Mouse (Mus musculus): ENCODE measurements around the gene Poc1b. TPM values are rescaled to one million over a fixed set of nuclear protein-coding genes. Genes with fewer than 3 reads are reported as not detected.

Gene Poc1b
- polyA plus RNA-seq, 1 experiment from 2014 or later = 15.8 TPM

DNA sequence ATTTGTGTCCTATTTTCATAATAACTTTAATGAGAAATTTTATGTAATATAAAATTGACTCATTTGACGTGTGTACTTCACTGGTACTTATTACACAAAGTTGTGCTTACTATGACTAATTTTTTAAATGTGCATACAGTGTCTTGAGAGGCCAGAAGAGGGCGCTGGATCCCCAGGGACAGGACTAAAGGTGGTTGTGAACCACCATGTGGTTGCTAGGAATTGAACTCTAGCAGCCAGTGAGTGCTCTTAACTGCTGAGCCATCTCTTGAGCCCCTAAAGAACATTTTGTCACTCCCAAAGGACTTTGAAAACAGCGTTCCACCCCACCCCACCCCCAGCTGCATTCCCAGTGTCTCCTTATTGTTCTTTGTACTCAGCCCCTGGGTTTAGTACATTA, 84.0 kb downstream of the Poc1b start:
- peak; percentile 80 for TF ChIP-seq CTCF (IDR thresholded peaks at IDR 0.05; ENCODE audit: low read depth)
- Histone ChIP-seq H3K4me2 (ENCODE audit: low read length) (no peak overlapping the region), H3K4me1 (replicated peaks; ENCODE audit: insufficient read depth, low read length) (no peaks in the 10 kb centered on the region), H3K9ac (ENCODE audit: low read depth, low read length) (no peak overlapping the region), H3K27me3 (ENCODE audit: insufficient read depth, low read length) (no peaks in the 10 kb centered on the region), H3K9me3 (replicated peaks; ENCODE audit: low read length) (no peaks in the 10 kb centered on the region), H3K27ac (no peak overlapping the region), H3K36me3 (ENCODE audit: insufficient read depth, low read length) (no peaks in the 10 kb centered on the region), H3K4me3 (replicated peaks; ENCODE audit: low read depth, low read length) (no peak overlapping the region)
- no peak for ATAC-seq (replicated peaks; ENCODE audit: low FRiP score, low read depth)
- WGBS = 54% methylated on average over 3 of the region's 3 CpGs
- DNase-seq (ENCODE audit: low spot score) = peak; percentile 52

DNA sequence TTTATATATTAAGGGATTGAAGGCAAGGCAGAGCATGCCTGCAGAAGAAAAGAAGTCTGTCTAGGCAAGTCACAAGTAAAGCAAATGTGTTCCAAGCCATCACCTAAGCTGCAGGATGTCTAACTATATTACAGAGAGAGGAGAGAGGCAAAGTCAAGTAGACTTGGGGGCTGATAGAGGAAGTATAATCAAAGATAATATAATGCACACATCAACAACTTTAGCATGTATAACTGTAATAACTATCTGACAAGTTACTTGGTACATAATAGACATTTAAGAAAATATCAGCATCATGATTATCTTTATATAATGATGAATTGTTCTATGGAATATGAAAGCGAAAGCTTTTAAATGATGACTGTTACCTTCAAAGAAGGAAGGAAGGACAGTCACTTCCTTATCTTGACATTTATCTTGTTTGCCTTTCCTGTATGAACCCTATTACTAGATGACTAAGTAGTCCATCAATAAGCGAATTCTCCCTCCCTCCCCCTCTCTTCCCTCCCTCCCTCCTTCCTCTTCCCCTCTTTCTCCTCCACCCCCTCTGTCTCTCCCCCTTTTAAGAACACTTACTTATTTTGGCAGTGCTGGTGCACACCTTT, 87.7 kb downstream of the Poc1b start:
- no peak overlapping the region for H3K27ac ChIP-seq
- DNase-seq (ENCODE audit: low spot score) (no peak), ATAC-seq (replicated peaks; ENCODE audit: low FRiP score, low read depth) (no peak)
- no peak overlapping the region for H3K4me3 ChIP-seq (replicated peaks; ENCODE audit: low read depth, low read length)
- 0 out of 2 replicates have a peak, but pooled peaks cover 3% of the 10 kb centered on the region for H3K36me3 ChIP-seq (ENCODE audit: insufficient read depth, low read length)
- no peak overlapping the region for H3K9ac ChIP-seq (ENCODE audit: low read depth, low read length)
- no peak for TF ChIP-seq CTCF (IDR thresholded peaks at IDR 0.05; ENCODE audit: low read depth)
- H3K4me2 ChIP-seq (ENCODE audit: low read length) = no peak overlapping the region
- 67% methylated on average over 2 of the region's 2 CpGs for WGBS
- H3K27me3 ChIP-seq (ENCODE audit: insufficient read depth, low read length) = no peaks in the 10 kb centered on the region
- no peaks in the 10 kb centered on the region for H3K9me3 ChIP-seq (replicated peaks; ENCODE audit: low read length)
- no peaks in the 10 kb centered on the region for H3K4me1 ChIP-seq (replicated peaks; ENCODE audit: insufficient read depth, low read length)

DNA sequence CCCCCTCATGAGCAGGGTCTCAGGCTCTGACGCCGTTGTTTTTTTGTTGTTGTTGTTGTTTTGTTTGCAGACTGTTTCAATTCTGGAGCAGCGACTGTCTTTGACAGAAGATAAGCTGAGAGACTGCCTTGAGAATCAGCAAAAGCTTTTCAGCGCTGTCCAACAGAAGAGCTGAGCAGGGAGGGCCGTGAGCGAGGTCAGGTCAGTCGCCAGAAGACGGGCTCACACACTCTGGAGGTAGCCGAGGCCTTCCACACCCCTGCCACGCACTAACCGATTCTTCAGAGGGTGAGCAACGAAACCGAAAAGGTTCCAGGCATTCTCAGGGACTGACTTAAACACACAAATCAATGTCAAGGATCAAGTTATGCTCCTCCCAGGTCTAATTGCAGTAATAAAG, 89.7 kb downstream of the Poc1b start:
- Histone ChIP-seq H3K36me3 (ENCODE audit: insufficient read depth, low read length) (0 out of 2 replicates have a peak, but pooled peaks cover 3% of the 10 kb centered on the region), H3K9ac (ENCODE audit: low read depth, low read length) (no peak overlapping the region), H3K9me3 (replicated peaks; ENCODE audit: low read length) (no peaks in the 10 kb centered on the region), H3K4me3 (replicated peaks; ENCODE audit: low read depth, low read length) (no peak overlapping the region), H3K4me2 (ENCODE audit: low read length) (no peak overlapping the region), H3K27ac (no peak overlapping the region), H3K27me3 (ENCODE audit: insufficient read depth, low read length) (no peaks in the 10 kb centered on the region), H3K4me1 (replicated peaks; ENCODE audit: insufficient read depth, low read length) (no peaks in the 10 kb centered on the region)
- 52% methylated on average over 13 of the region's 13 CpGs for WGBS
- ATAC-seq (replicated peaks; ENCODE audit: low FRiP score, low read depth) (no peak), DNase-seq (ENCODE audit: low spot score) (no peak)
- no peak for TF ChIP-seq CTCF (IDR thresholded peaks at IDR 0.05; ENCODE audit: low read depth)

DNA sequence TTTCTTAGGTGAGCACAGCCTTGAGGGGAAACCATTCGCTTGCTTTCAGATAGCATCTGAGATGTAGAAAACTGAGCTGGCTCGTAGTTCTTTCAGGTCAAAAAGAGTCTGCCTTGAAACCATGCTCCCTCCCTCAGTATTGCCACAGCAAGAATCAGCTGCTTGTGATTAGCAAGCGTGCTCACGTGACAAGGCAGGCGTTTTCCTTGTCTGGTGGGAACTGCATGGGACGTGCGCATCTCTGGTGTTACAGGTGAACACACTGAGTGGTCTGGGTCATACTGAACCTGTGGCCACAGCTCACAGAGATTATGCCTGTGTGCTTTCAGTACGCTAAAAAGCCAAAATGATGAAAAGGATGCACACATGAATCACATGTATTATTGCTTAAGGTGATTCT, 90.3 kb downstream of the Poc1b start:
- H3K9ac ChIP-seq (ENCODE audit: low read depth, low read length) = no peak overlapping the region
- H3K36me3 ChIP-seq (ENCODE audit: insufficient read depth, low read length) = 0 out of 2 replicates have a peak, but pooled peaks cover 3% of the 10 kb centered on the region
- WGBS = 67% methylated on average over 8 of the region's 8 CpGs
- TF ChIP-seq CTCF (IDR thresholded peaks at IDR 0.05; ENCODE audit: low read depth) = no peak
- ATAC-seq (replicated peaks; ENCODE audit: low FRiP score, low read depth) = no peak
- H3K4me3 ChIP-seq (replicated peaks; ENCODE audit: low read depth, low read length) = no peak overlapping the region
- no peak overlapping the region for H3K4me2 ChIP-seq (ENCODE audit: low read length)
- H3K27ac ChIP-seq = no peak overlapping the region
- no peak for DNase-seq (ENCODE audit: low spot score)
- H3K27me3 ChIP-seq (ENCODE audit: insufficient read depth, low read length) = no peaks in the 10 kb centered on the region
- H3K4me1 ChIP-seq (replicated peaks; ENCODE audit: insufficient read depth, low read length) = no peaks in the 10 kb centered on the region
- H3K9me3 ChIP-seq (replicated peaks; ENCODE audit: low read length) = no peaks in the 10 kb centered on the region

DNA sequence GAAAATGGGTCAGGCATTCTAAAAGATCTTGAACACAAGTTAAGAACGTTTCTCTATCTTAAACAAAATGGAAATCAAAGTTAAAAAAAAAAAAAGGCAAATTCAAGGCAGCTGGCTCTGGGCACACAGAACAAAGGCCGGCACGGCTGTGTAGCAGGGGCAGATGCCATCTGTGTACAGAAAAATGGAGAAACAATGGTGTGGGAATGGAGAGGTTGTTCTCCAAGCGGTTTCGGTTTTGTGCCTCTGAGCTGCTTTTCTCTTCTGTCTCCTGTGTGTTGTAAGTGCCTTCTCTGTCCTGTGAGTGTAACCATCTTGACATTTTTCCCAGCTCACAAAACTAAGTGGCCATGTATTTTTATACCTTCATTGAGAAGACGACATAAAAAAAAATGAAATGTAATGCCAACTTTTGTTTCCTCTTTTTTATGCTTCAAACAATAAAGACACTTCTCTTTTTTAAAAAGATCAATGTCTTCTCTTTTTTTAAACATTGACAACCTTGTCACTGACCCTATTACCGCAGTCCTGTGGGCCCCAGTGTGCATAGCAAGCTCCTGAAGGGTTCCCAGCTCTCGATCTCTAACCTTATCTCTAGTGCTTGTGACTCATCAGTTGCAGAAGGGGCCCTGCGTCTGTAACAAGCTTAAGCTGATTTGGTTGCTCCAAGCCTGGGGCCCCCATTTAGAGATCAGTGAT, 90.9 kb downstream of the Poc1b start:
- H3K9ac ChIP-seq (ENCODE audit: low read depth, low read length) = no peak overlapping the region
- H3K4me3 ChIP-seq (replicated peaks; ENCODE audit: low read depth, low read length) = no peak overlapping the region
- DNase-seq (ENCODE audit: low spot score) (no peak), ATAC-seq (replicated peaks; ENCODE audit: low FRiP score, low read depth) (no peak)
- H3K27me3 ChIP-seq (ENCODE audit: insufficient read depth, low read length) = no peaks in the 10 kb centered on the region
- no peaks in the 10 kb centered on the region for H3K9me3 ChIP-seq (replicated peaks; ENCODE audit: low read length)
- no peaks in the 10 kb centered on the region for H3K4me1 ChIP-seq (replicated peaks; ENCODE audit: insufficient read depth, low read length)
- 86% methylated on average over 9 of the region's 9 CpGs for WGBS
- no peak for TF ChIP-seq CTCF (IDR thresholded peaks at IDR 0.05; ENCODE audit: low read depth)
- 0 out of 2 replicates have a peak, but pooled peaks cover 3% of the 10 kb centered on the region for H3K36me3 ChIP-seq (ENCODE audit: insufficient read depth, low read length)
- no peak overlapping the region for H3K4me2 ChIP-seq (ENCODE audit: low read length)
- H3K27ac ChIP-seq = no peak overlapping the region

DNA sequence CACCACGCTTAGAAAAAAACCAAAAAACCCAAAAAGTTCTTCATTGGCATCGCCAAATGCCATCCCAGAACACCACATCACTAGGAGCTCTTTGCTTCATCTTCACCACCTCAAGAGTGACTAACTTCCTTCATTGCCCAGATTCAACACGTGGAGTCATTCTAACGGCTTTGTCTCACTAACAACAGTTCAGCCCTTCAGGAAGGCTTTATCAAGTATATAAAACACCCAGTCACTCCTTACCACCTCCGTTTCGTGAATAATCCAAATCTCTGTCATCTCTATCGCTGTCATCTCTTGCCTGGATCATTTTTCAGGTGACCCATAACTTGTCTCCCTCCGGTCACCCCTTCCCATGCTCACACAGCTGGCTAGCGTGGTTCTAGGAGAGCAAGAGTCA, 92.1 kb downstream of the Poc1b start:
- H3K9me3 ChIP-seq (replicated peaks; ENCODE audit: low read length) = no peaks in the 10 kb centered on the region
- no peak overlapping the region for H3K27ac ChIP-seq
- ATAC-seq (replicated peaks; ENCODE audit: low FRiP score, low read depth) = no peak
- no peak overlapping the region for H3K9ac ChIP-seq (ENCODE audit: low read depth, low read length)
- 0 out of 2 replicates have a peak, but pooled peaks cover 3% of the 10 kb centered on the region for H3K36me3 ChIP-seq (ENCODE audit: insufficient read depth, low read length)
- H3K27me3 ChIP-seq (ENCODE audit: insufficient read depth, low read length) = no peaks in the 10 kb centered on the region
- WGBS = 89% methylated on average over 9 of the region's 9 CpGs
- H3K4me2 ChIP-seq (ENCODE audit: low read length) = no peak overlapping the region
- TF ChIP-seq CTCF (IDR thresholded peaks at IDR 0.05; ENCODE audit: low read depth) = no peak
- no peak for DNase-seq (ENCODE audit: low spot score)
- H3K4me1 ChIP-seq (replicated peaks; ENCODE audit: insufficient read depth, low read length) = peaks cover 4% of the 10 kb centered on the region
- no peak overlapping the region for H3K4me3 ChIP-seq (replicated peaks; ENCODE audit: low read depth, low read length)
